Mouse (Mus musculus): ENCODE results near the gene Ccdc187. TPM values are rescaled to one million over a fixed set of nuclear protein-coding genes. Genes with fewer than 3 reads are reported as not detected.

Gene Ccdc187
- polyA plus RNA-seq (2016; fragmentation: Nextera tagmentation; extraction: Ambion mirVana) = 0.01 and 0.02 TPM in 2 replicates

- 53% methylated on average over 2 of the region's 2 CpGs for WGBS (ENCODE audit: insufficient replicate concordance)
- Histone ChIP-seq H3K27me3 (replicated peaks) (peaks cover 43% of the 10 kb centered on the region), H3K36me3 (no peaks in the 10 kb centered on the region), H3K4me2 (no peak within 1 kb of the TSS), H3K9ac (no peak within 1 kb of the TSS), H3K27ac (no peak within 1 kb of the TSS), H3K4me1 (peaks cover 9% of the 10 kb centered on the region; the same call in 1 of the 2 replicates), H3K9me3 (replicated peaks) (no peaks in the 10 kb centered on the region), H3K4me3 (no peak within 1 kb of the TSS)
- no peak for ATAC-seq
These were observed at the start of gene Ccdc187 for GRCm38 (mm10) chr2:26294457-26294856. Ccdc187 (minus strand) TSS chr2:26294557.

DNA sequence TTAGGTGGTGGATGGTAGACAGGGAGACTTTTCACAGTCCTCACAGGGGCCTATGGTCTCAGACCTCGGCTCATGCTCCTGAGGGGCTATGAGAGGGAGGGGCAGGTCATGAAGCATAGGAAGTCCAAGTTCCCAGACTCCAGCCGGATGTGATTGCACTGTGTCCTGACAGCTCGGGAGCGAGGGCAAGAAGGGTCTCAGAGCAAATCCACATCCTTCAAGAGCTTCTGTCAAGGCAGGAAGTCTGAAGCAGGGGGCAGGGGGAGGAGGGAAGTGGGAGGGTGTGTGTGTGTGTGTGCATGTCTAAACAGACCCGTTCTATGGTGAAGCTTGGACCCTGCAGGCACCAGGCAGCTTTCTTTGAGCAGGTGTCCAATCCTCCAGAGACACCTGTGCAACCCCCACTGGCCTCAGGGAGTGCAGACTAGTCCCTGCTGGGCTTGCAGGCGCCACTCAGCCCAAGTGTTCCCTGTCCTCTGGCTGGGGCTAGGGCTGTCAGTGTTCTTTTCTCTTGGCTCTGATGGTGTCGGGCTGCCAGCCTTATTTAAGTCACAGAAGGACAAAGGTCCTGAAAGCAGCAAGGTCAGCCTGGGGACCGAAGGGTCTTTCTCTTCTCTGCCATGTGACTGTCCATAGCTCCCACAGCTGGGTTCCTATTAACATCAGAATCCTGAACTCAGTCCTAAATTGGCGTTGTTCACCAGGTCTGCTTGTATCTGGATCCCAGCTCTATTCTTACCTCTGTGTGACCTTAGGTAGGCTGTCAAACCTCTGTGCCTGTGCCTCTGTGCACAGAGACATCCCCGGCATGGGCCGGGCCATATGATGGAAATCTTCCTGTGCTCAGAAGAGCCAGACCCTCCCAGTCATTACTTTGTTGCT, 48.5 kb upstream of the Ccdc187 start:
- Histone ChIP-seq H3K27ac (peak overlapping the region; percentile 55), H3K27me3 (replicated peaks) (no peaks in the 10 kb centered on the region), H3K9me3 (replicated peaks) (no peaks in the 10 kb centered on the region), H3K4me1 (peaks cover 27% of the 10 kb centered on the region), H3K9ac (no peak overlapping the region), H3K36me3 (peaks cover 18% of the 10 kb centered on the region), H3K4me3 (no peak overlapping the region), H3K4me2 (no peak overlapping the region)
- 56% methylated on average over 11 of the region's 11 CpGs for WGBS (ENCODE audit: insufficient replicate concordance)
- 0 out of 2 replicates have a peak, but pooled peaks have one; percentile 30 for ATAC-seq

DNA sequence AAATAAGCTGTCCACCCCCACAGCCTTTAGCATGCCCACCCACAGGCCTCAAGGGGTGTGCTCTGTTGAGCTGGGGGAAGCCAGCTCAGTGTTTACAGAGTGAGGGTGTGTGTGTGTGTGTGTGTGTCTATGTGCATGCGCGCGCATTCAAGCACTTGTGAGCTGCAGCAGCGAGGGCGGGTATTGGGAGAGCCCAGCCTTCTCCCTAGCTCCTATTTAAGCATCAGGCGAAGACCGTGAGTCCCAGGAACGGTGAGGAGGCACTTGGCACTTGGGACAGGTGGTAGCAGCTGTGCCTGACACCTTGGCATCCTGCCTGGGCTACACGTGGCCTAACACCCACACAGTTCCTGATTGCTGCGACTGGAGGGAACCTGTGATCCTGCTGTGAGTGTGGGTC, 47.7 kb upstream of the Ccdc187 start:
- ATAC-seq = peak; percentile 34
- WGBS (ENCODE audit: insufficient replicate concordance) = 76% methylated on average over 10 of the region's 10 CpGs
- H3K36me3 ChIP-seq = peaks cover 16% of the 10 kb centered on the region; the same call in 1 of the 2 replicates
- H3K9ac ChIP-seq = no peak overlapping the region
- H3K9me3 ChIP-seq (replicated peaks) = no peaks in the 10 kb centered on the region
- H3K27ac ChIP-seq = peak overlapping the region; percentile 55
- peaks cover 26% of the 10 kb centered on the region for H3K4me1 ChIP-seq
- no peak overlapping the region for H3K4me3 ChIP-seq
- H3K4me2 ChIP-seq = no peak overlapping the region
- H3K27me3 ChIP-seq (replicated peaks) = no peaks in the 10 kb centered on the region

DNA sequence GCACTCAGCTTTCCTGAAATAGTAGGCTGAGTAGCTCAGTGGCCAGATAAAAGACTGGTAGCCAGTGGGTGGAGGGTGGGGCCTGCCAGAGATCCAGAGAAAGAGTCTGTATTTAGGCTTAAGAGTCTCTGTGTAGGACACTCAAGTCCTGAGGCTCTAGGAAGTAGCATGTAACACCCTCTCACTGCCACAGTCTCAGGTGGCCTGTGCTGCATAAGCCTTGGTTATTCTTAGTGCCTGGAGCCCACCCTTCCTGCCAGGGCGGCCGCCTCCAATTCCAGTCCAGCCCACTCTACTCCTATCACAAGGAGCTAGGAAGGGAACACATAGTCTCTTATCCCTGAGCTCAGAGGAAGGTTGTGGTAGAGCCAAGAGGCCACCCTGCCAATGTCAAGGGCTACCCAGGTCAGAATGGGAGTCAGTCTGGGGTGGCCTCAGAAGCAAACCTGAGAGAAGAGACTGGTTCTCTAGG, 47.2 kb upstream of the Ccdc187 start:
- no peaks in the 10 kb centered on the region for H3K27me3 ChIP-seq (replicated peaks)
- ATAC-seq = no peak
- H3K4me2 ChIP-seq = no peak overlapping the region
- H3K4me3 ChIP-seq = no peak overlapping the region
- H3K36me3 ChIP-seq = peaks cover 16% of the 10 kb centered on the region; the same call in 1 of the 2 replicates
- H3K27ac ChIP-seq = peak overlapping the region; percentile 55
- H3K4me1 ChIP-seq = peaks cover 26% of the 10 kb centered on the region
- no peak overlapping the region for H3K9ac ChIP-seq
- WGBS (ENCODE audit: insufficient replicate concordance) = 67% methylated on average over 2 of the region's 2 CpGs
- no peaks in the 10 kb centered on the region for H3K9me3 ChIP-seq (replicated peaks)

DNA sequence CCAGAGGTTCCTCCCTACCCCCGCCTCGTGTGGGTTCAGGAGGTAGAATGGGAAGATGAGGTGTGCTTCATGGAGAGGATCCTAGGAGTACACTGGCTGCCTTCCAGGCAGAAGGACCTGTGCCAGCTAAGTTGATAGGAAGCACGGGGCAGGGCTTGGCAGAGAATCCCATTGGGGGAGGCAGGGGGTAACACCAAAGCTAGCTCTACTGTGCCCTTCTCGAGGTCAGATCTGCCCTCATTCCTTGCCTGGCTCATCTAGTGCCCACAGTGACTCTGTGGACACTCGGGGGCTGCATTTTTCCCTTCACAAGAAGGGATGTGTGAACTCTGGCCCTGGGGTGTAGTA, 44.8 kb upstream of the Ccdc187 start:
- ATAC-seq = no peak
- Histone ChIP-seq H3K9ac (no peak overlapping the region), H3K4me2 (no peak overlapping the region), H3K9me3 (replicated peaks) (no peaks in the 10 kb centered on the region), H3K36me3 (0 out of 2 replicates have a peak, but pooled peaks cover 6% of the 10 kb centered on the region), H3K4me1 (peaks cover 26% of the 10 kb centered on the region), H3K27me3 (replicated peaks) (no peaks in the 10 kb centered on the region), H3K4me3 (no peak overlapping the region), H3K27ac (no peak overlapping the region)
- whole genome bisulfite sequencing (ENCODE audit: insufficient replicate concordance) = 79% methylated on average over 5 of the region's 5 CpGs

DNA sequence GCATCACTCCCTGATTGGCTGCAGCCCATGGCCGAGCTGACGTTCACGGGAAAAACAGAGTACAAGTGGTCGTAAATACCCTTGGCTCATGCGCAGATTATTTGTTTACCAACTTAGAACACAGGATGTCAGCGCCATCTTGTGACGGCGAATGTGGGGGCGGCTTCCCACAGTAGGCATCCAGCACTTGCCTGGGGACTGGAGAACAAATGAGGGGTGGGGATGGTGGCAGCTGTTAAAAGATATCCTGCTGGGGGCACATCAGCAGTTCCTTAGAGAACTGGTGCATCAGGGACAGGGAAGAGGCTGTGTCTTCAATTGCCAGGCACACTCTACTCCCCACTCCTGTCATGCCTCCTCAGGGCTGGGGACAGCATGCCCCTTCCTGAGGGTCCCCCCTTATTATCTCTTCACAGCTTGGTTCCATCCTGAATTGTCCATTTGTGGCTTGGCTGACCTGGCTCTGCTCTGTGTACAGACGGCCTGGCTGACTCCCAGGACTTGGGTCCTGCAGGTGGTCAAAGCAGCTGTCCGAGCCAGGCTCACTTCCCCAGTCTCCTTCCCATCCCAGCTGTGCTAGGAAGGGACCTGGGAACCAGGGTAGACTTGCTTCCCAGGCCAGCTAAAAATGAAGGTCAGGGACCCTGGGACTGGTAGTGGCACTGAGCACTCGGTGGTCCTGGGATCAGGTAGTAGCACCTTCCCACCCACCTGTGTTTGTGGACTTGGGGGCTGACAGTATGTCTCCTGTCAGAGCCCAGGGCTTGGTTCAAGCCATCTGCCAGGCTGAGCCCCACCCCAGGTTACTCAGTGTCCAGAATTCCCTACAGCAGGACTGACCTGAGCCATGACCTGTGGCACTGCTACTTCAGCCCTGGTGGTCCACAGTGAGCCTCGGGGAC, 44.2 kb upstream of the Ccdc187 start:
- H3K4me2 ChIP-seq = no peak overlapping the region
- 0 out of 2 replicates have a peak, but pooled peaks cover 6% of the 10 kb centered on the region for H3K36me3 ChIP-seq
- no peak overlapping the region for H3K4me3 ChIP-seq
- H3K9me3 ChIP-seq (replicated peaks) = no peaks in the 10 kb centered on the region
- no peak for ATAC-seq
- H3K9ac ChIP-seq = no peak overlapping the region
- peaks cover 26% of the 10 kb centered on the region for H3K4me1 ChIP-seq
- H3K27ac ChIP-seq = no peak overlapping the region
- WGBS (ENCODE audit: insufficient replicate concordance) = 72% methylated on average over 10 of the region's 13 CpGs
- H3K27me3 ChIP-seq (replicated peaks) = no peaks in the 10 kb centered on the region

DNA sequence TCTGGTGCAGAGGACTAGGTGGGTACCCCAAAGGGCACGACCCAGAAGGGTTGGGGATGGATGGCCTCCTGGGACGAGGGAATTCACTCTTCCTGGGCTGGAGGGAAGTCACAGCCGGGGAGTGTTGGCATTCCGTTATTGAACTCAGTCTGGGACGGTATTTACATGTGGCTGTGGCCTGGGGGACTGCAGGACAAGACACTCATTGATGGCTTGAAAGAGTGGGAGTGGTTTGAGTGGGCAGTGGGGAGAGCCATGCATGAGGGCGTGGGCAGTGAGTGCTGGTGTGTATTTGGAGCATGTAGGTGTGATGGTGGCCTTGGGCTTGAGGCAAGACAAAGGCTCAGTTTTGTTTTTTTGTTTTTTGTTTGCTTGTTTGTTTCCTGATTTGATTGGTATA, 36.3 kb upstream of the Ccdc187 start:
- H3K4me3 ChIP-seq = no peak overlapping the region
- ATAC-seq = no peak
- peaks cover 17% of the 10 kb centered on the region for H3K36me3 ChIP-seq
- no peaks in the 10 kb centered on the region for H3K9me3 ChIP-seq (replicated peaks)
- H3K9ac ChIP-seq = no peak overlapping the region
- no peak overlapping the region for H3K27ac ChIP-seq
- WGBS (ENCODE audit: insufficient replicate concordance) = 71% methylated on average over 6 of the region's 6 CpGs
- H3K4me2 ChIP-seq = no peak overlapping the region
- no peaks in the 10 kb centered on the region for H3K27me3 ChIP-seq (replicated peaks)
- peaks cover 2% of the 10 kb centered on the region; the same call in 1 of the 2 replicates for H3K4me1 ChIP-seq

- peak overlapping the region; percentile 19; the same call in 1 of the 2 replicates for H3K9ac ChIP-seq
- no peak overlapping the region for H3K4me3 ChIP-seq
- H3K4me2 ChIP-seq = no peak overlapping the region
- H3K36me3 ChIP-seq = peaks cover 23% of the 10 kb centered on the region
- no peaks in the 10 kb centered on the region for H3K27me3 ChIP-seq (replicated peaks)
- WGBS (ENCODE audit: insufficient replicate concordance) = 83% methylated on average over 4 of the region's 4 CpGs
- no peak for ATAC-seq
- no peaks in the 10 kb centered on the region for H3K9me3 ChIP-seq (replicated peaks)
- H3K4me1 ChIP-seq = peaks cover 2% of the 10 kb centered on the region; the same call in 1 of the 2 replicates
- no peak overlapping the region for H3K27ac ChIP-seq
These were observed 35.7 kb upstream of the Ccdc187 start for GRCm38 (mm10) chr2:26330056-26330468.

DNA sequence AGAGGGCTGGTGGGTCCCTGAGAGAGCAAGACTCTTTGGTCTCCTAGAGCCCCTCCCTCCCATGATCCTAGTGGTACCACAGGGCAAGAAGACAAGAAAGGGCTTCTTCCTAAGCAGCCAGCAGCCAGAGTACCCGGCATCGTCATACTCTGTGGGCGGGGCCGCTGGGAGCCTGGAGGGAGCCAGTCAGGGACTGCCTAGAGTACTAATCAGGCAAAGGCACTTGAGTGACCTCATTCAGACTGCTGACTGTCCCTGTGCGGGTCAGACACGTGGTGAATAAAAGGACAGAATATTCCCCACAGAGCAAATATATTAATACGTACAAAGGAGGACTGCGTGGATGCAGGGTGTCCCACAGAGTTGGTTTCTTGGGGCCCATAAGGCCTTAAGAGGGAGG, 35.0 kb upstream of the Ccdc187 start:
- no peak overlapping the region for H3K4me3 ChIP-seq
- no peaks in the 10 kb centered on the region for H3K9me3 ChIP-seq (replicated peaks)
- no peaks in the 10 kb centered on the region for H3K27me3 ChIP-seq (replicated peaks)
- H3K36me3 ChIP-seq = peaks cover 25% of the 10 kb centered on the region
- H3K4me1 ChIP-seq = peaks cover 2% of the 10 kb centered on the region; the same call in 1 of the 2 replicates
- ATAC-seq = peak; percentile 48; the same call in 1 of the 2 replicates
- no peak overlapping the region for H3K27ac ChIP-seq
- no peak overlapping the region for H3K4me2 ChIP-seq
- peak overlapping the region; percentile 19; the same call in 1 of the 2 replicates for H3K9ac ChIP-seq
- 55% methylated on average over 8 of the region's 8 CpGs for WGBS (ENCODE audit: insufficient replicate concordance)

- Histone ChIP-seq H3K4me3 (no peak overlapping the region), H3K4me1 (peaks cover 2% of the 10 kb centered on the region; the same call in 1 of the 2 replicates), H3K9ac (no peak overlapping the region), H3K27me3 (replicated peaks) (no peaks in the 10 kb centered on the region), H3K36me3 (peaks cover 32% of the 10 kb centered on the region), H3K4me2 (no peak overlapping the region), H3K9me3 (replicated peaks) (no peaks in the 10 kb centered on the region), H3K27ac (no peak overlapping the region)
- ATAC-seq = no peak
- WGBS (ENCODE audit: insufficient replicate concordance) = 75% methylated on average over 4 of the region's 4 CpGs
These were observed 33.5 kb upstream of the Ccdc187 start for GRCm38 (mm10) chr2:26327852-26328251.

DNA sequence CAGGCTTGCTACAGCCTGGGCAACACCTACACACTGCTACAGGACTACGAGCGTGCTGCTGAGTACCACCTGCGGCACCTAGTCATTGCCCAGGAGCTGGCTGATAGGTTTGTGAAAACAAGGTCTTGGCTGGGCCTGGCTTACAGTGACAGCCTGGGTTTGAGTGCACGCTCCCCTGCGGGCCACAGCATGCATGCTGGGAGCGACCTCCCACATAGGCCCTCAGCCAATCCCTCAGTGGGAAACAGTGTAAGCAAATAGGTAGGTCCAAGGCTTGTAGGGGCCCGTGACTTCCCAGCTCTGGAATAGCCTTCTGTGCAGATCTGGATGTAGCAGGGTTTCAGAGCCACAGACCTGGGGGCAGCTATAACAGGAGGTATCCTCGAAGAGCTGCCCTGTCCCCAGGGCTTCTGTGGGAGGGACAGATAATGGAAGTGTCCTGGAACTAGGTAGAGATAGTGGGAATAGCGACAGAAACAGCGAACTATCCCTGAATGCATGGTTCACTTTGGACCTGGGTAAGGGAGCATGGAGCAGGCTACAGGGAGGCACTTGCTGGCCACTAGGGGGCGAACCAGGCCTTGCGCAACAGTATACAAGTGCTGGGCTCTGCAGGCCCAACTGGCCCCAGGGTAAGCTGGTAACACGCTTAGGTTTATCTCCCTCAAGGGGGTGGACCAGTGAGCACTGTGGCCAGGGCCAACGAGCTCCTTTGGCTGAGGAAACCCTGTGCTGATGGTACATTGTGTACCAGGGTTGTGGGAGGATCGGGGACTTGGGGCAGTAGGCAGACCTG, 31.2 kb upstream of the Ccdc187 start:
- Histone ChIP-seq H3K9ac (no peak overlapping the region), H3K36me3 (peaks cover 32% of the 10 kb centered on the region), H3K4me3 (no peak overlapping the region), H3K4me1 (peaks cover 2% of the 10 kb centered on the region; the same call in 1 of the 2 replicates), H3K27ac (no peak overlapping the region), H3K27me3 (replicated peaks) (no peaks in the 10 kb centered on the region), H3K4me2 (no peak overlapping the region), H3K9me3 (replicated peaks) (no peaks in the 10 kb centered on the region)
- peak; percentile 80 for ATAC-seq
- 59% methylated on average over 15 of the region's 15 CpGs for WGBS (ENCODE audit: insufficient replicate concordance)

Measured in liver, embryonic 12.5 days (tissue).